Mouse (Mus musculus): Measurements from ENCODE around the gene Adssl1. TPM values are rescaled to one million over a fixed set of nuclear protein-coding genes. Genes with fewer than 3 reads are reported as not detected.
A peak's percentile ranks its signal among the peaks of the same experiment; 100 is the strongest.

Adssl1 gene
- polyA plus RNA-seq, 1 experiment from 2014 or later: 4.9 TPM

DNA sequence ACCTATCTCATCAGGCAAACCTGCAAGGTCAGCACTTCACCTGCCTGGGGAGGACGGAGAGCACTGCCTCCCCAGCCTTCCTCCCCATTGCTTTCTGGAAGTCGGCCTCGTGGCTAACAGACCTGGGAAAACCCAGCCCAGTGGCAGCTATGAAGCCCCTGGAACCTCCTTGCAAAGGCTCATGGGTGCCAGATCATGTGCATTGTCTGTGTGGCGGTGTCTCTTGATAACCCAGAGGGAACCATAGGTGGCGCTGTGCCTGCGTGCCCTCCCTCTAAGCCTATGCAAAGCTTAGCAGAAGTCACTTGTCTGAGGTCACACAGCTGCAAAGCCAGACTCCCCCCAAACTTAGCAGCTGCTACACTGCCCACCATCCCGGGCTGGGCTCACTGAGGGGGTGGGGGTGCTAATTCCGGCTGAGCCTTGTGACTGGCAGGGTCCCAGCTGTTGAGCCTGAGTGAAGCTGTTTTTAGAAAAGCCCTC is 1.9 kb upstream of the Adssl1 start:
- WGBS: 13% methylated on average over 8 of the region's 8 CpGs
- Histone ChIP-seq H3K36me3 (replicated peaks) (no peaks in the 10 kb centered on the region), H3K9me3 (no peaks in the 10 kb centered on the region), H3K27me3 (ENCODE audit: poor library complexity, severe bottlenecking) (peaks cover 49% of the 10 kb centered on the region), H3K4me1 (peaks cover 42% of the 10 kb centered on the region), H3K4me3 (no peak overlapping the region), H3K27ac (0 out of 2 replicates have a peak overlapping the region, but pooled peaks have one; percentile 32)
- DNase-seq (ENCODE audit: extremely low spot score, low spot score): peak; percentile 76

- Histone ChIP-seq H3K9me3 (no peaks in the 10 kb centered on the region), H3K4me1 (peaks cover 54% of the 10 kb centered on the region), H3K4me3 (peak overlapping the region; percentile 55), H3K27me3 (ENCODE audit: poor library complexity, severe bottlenecking) (peaks cover 51% of the 10 kb centered on the region), H3K36me3 (replicated peaks) (no peaks in the 10 kb centered on the region), H3K27ac (peak overlapping the region; percentile 69; the same call in 1 of the 2 replicates)
- WGBS: 19% methylated on average over 13 of the region's 13 CpGs
- DNase-seq (ENCODE audit: extremely low spot score, low spot score): peak; percentile 26
Observed at GRCm38 (mm10) chr12:112618981-112619685, 712 bp upstream of the Adssl1 start.

DNA sequence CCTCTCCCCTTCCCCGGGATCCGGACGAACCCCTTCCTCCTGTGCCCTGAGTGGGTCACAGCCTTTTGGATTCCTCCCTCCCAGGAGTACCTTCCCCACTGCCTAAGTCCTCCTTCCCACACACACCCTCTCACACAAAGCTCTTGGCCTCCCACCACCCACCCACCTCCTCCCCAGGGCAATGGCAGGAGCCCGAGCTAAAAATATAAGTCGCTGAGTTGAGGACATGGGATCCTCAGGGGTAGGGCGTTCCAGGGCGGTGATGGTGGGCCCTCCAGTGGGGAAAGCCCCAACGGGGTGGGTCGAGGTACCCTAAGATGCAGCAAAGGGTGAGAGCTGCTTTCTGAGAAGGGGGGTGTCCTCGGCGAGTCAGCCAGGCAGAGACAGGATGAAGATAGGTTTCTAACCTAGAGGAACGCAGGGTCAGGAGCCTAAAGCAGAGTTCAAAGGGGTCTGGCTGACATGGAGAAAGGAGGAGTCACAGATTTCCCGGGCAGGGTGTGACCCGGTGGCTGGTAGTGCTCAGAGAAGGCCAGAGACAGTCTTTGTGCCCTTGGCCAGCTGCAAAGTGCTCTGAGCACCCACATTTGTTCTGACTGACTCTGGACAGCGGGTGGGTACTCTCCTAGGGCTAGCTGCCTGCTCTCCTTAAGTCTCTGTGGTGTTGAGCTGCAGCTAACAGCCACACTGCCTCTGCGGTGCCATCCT is 663 bp downstream of the Adssl1 start:
- peaks cover 56% of the 10 kb centered on the region for H3K4me1 ChIP-seq
- H3K27ac ChIP-seq: peak overlapping the region; percentile 69
- no peak for DNase-seq (ENCODE audit: extremely low spot score, low spot score)
- H3K4me3 ChIP-seq: peak overlapping the region; percentile 55
- no peaks in the 10 kb centered on the region for H3K9me3 ChIP-seq
- WGBS: 12% methylated on average over 16 of the region's 16 CpGs
- H3K27me3 ChIP-seq (ENCODE audit: poor library complexity, severe bottlenecking): peaks cover 51% of the 10 kb centered on the region
- H3K36me3 ChIP-seq (replicated peaks): no peaks in the 10 kb centered on the region

DNA sequence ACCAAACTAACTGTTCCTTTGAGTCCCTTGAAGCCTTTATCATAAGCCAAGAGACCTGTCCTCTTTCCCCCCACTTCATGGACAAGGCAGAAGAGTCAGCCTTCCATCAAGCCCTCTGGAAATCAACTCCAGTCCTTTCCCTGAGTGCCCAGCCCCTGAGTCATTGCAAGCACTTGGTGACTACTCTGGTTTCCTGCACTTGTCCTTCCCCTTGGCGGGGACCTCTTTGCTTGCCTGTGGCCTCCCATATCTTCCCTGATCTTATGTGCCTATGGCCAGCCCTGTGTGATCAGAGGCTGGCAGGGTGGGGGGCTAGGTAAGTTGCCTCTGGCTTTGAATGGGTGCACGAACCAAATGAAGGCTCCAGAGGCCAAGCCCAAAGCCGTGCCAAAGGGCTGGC is 2.1 kb downstream of the Adssl1 start:
- peaks cover 61% of the 10 kb centered on the region for H3K4me1 ChIP-seq
- H3K4me3 ChIP-seq: no peak overlapping the region
- H3K27ac ChIP-seq: no peak overlapping the region
- 89% methylated on average over 3 of the region's 3 CpGs for WGBS
- H3K36me3 ChIP-seq (replicated peaks): no peaks in the 10 kb centered on the region
- no peaks in the 10 kb centered on the region for H3K9me3 ChIP-seq
- DNase-seq (ENCODE audit: extremely low spot score, low spot score): no peak
- H3K27me3 ChIP-seq (ENCODE audit: poor library complexity, severe bottlenecking): peaks cover 51% of the 10 kb centered on the region

DNA sequence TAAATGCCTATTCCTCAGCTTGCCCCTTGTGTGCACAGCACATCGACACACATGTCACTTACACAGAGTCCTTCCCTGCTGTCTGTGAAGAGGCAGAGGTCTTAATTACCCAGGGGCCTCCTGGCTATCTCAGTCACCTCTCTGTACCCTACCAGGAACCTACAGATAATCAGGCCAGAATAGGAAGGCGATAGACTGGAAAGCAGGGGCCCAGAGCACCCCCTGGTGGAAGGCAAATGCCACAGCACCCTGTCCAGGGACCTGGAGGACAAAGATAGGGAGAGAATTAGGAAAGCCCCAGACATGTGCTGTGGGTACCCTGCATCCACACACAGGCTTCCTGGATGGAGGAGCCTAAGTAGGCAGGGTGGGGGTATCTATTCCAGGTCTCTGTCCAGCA is 3.9 kb downstream of the Adssl1 start:
- Histone ChIP-seq H3K27ac (peak overlapping the region; percentile 20; the same call in 1 of the 2 replicates), H3K4me3 (no peak overlapping the region), H3K4me1 (peaks cover 55% of the 10 kb centered on the region), H3K9me3 (no peaks in the 10 kb centered on the region), H3K27me3 (ENCODE audit: poor library complexity, severe bottlenecking) (peaks cover 44% of the 10 kb centered on the region), H3K36me3 (replicated peaks) (no peaks in the 10 kb centered on the region)
- WGBS: 19% methylated on average over 2 of the region's 2 CpGs
- DNase-seq (ENCODE audit: extremely low spot score, low spot score): peak; percentile 71

DNA sequence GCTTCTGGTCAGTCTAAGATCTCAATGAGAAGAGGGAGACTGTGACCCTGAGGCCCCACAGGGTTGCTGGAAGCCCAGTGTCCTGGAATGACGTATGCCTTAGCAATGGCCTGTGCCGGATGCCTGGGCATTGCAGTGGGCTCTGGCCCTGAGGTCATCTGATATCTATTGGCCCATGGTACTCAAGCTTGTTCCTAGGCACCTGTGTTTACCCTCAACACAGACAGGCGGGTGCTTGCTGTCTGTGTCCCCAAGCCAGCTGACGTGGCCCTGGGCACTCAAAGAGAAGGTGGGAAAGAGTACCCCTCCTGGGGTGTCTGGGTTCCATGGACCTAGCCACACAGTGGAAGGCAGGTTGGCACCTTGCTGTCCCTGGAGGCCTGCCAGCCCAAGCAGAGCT is 5.9 kb downstream of the Adssl1 start:
- DNase-seq (ENCODE audit: extremely low spot score, low spot score): no peak
- Histone ChIP-seq H3K4me1 (peaks cover 44% of the 10 kb centered on the region), H3K9me3 (no peaks in the 10 kb centered on the region)

DNA sequence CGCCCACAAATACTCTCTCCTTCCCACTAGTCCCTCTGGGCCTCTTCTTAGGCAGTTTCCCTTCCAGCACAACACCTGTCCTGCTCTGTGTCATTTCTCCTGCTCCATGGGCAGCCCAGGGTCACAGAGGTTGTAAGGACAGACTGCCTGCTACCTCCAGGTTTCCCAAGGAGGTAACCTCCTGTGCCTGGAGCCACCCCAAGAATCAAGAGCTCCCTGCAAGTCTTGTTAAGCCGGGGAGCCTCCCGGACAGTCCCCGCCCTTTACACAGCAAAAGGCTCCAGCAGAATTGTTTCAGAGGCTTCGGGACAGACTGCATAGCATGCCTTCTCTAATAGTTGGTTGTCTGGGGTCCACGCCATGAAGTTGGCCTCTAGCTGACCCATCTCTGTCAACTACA is 6.6 kb downstream of the Adssl1 start:
- 84% methylated on average over 6 of the region's 6 CpGs for WGBS

More for the DNA sequence above, 5.9 kb downstream of the Adssl1 start:
- WGBS: 88% methylated on average over 4 of the region's 4 CpGs
- Histone ChIP-seq H3K27ac (no peak overlapping the region), H3K27me3 (ENCODE audit: poor library complexity, severe bottlenecking) (peaks cover 29% of the 10 kb centered on the region), H3K4me3 (no peak overlapping the region), H3K36me3 (replicated peaks) (no peaks in the 10 kb centered on the region)

GRCm38 (mm10) chr12:112627097-112627881 is 7.4 kb downstream of the Adssl1 start:
- Histone ChIP-seq H3K27me3 (ENCODE audit: poor library complexity, severe bottlenecking) (peaks cover 14% of the 10 kb centered on the region), H3K4me3 (no peak overlapping the region), H3K9me3 (no peaks in the 10 kb centered on the region), H3K27ac (no peak overlapping the region), H3K4me1 (peaks cover 42% of the 10 kb centered on the region), H3K36me3 (replicated peaks) (no peaks in the 10 kb centered on the region)
- DNase-seq (ENCODE audit: extremely low spot score, low spot score): no peak
- WGBS: 64% methylated on average over 7 of the region's 7 CpGs

More for the DNA sequence above, 6.6 kb downstream of the Adssl1 start:
- Histone ChIP-seq H3K36me3 (replicated peaks) (no peaks in the 10 kb centered on the region), H3K9me3 (no peaks in the 10 kb centered on the region), H3K27me3 (ENCODE audit: poor library complexity, severe bottlenecking) (peaks cover 23% of the 10 kb centered on the region), H3K4me3 (no peak overlapping the region), H3K27ac (no peak overlapping the region), H3K4me1 (peaks cover 41% of the 10 kb centered on the region)
- no peak for DNase-seq (ENCODE audit: extremely low spot score, low spot score)

DNA sequence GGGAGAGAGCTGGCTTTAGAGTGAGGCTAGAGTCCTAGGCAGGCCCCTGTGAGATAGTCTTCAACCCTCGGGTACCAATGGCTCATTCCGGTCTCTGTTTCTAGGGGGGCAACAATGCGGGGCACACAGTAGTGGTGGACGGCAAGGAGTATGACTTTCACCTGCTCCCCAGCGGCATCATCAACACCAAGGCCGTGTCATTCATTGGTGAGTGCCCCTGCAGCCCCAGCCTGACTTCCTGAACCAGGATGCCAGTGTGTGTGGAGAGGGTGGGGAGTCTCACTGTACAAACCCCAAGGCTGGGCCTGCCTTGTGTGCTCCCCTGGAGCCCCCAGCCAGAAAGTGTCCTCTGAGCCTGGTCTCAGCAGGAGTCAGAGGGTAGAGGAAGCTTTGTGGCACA is 8.4 kb downstream of the Adssl1 start:
- Histone ChIP-seq H3K27ac (no peak overlapping the region), H3K4me1 (peaks cover 45% of the 10 kb centered on the region), H3K4me3 (no peak overlapping the region), H3K36me3 (replicated peaks) (no peaks in the 10 kb centered on the region), H3K9me3 (no peaks in the 10 kb centered on the region), H3K27me3 (ENCODE audit: poor library complexity, severe bottlenecking) (peaks cover 5% of the 10 kb centered on the region)
- no peak for DNase-seq (ENCODE audit: extremely low spot score, low spot score)
- 86% methylated on average over 6 of the region's 6 CpGs for WGBS

GRCm38 (mm10) chr12:112628928-112629721 is 9.3 kb downstream of the Adssl1 start:
- peaks cover 5% of the 10 kb centered on the region; the same call in 1 of the 2 replicates for H3K27me3 ChIP-seq (ENCODE audit: poor library complexity, severe bottlenecking)
- WGBS: 41% methylated on average over 19 of the region's 19 CpGs
- DNase-seq (ENCODE audit: extremely low spot score, low spot score): peak; percentile 67
- peak overlapping the region; percentile 39 for H3K4me3 ChIP-seq
- H3K4me1 ChIP-seq: peaks cover 38% of the 10 kb centered on the region
- H3K27ac ChIP-seq: peak overlapping the region; percentile 4
- H3K36me3 ChIP-seq (replicated peaks): no peaks in the 10 kb centered on the region
- H3K9me3 ChIP-seq: no peaks in the 10 kb centered on the region

GRCm38 (mm10) chr12:112630029-112630428 is 10.2 kb downstream of the Adssl1 start:
- WGBS: 93% methylated on average over 12 of the region's 12 CpGs

GRCm38 (mm10) chr12:112630796-112631195 is 11.0 kb downstream of the Adssl1 start:
- Histone ChIP-seq H3K4me3 (no peak overlapping the region), H3K4me1 (peaks cover 31% of the 10 kb centered on the region), H3K9me3 (no peaks in the 10 kb centered on the region), H3K27me3 (ENCODE audit: poor library complexity, severe bottlenecking) (peaks cover 5% of the 10 kb centered on the region; the same call in 1 of the 2 replicates), H3K36me3 (replicated peaks) (no peaks in the 10 kb centered on the region), H3K27ac (no peak overlapping the region)
- WGBS: 88% methylated on average over 5 of the region's 5 CpGs
- no peak for DNase-seq (ENCODE audit: extremely low spot score, low spot score)

More at GRCm38 (mm10) chr12:112630029-112630428, 10.2 kb downstream of the Adssl1 start:
- no peak overlapping the region for H3K4me3 ChIP-seq
- H3K4me1 ChIP-seq: peaks cover 31% of the 10 kb centered on the region
- H3K36me3 ChIP-seq (replicated peaks): no peaks in the 10 kb centered on the region
- no peak overlapping the region for H3K27ac ChIP-seq
- peaks cover 5% of the 10 kb centered on the region; the same call in 1 of the 2 replicates for H3K27me3 ChIP-seq (ENCODE audit: poor library complexity, severe bottlenecking)
- H3K9me3 ChIP-seq: no peaks in the 10 kb centered on the region
- no peak for DNase-seq (ENCODE audit: extremely low spot score, low spot score)
